Mouse (Mus musculus) induced T-regulatory cell, adult 2 months (primary cell): ENCODE results near the gene Sf3b1.
"Not testable (repeated sequence)": the region's sequence is repeated elsewhere in the genome, so short reads cannot be mapped to it uniquely, and the experiment has no call there.

Experiments used
- DNase-seq: peaks from one replicate; pipeline ENCODE4 v3.0.0-alpha.2; 2012; ENCODE audit warnings: low read depth

The Sf3b1 gene

GRCm38 (mm10) chr1:55028512-55029249, 1.4 kb upstream of the Sf3b1 start:
- peak; percentile 89 for DNase-seq

- DNase-seq, result peak; percentile 62
Measured at GRCm38 (mm10) chr1:55027966-55028365, 685 bp upstream of the Sf3b1 start.

- peak; percentile 53 for DNase-seq
Measured at GRCm38 (mm10) chr1:55026444-55027252, 633 bp downstream of the Sf3b1 start.

GRCm38 (mm10) chr1:55025656-55026430, 1.4 kb downstream of the Sf3b1 start:
- peak; percentile 60 for DNase-seq

- no peak for DNase-seq
Measured at GRCm38 (mm10) chr1:55021907-55022306, 5.4 kb downstream of the Sf3b1 start.

- DNase-seq, result no peak
Measured at GRCm38 (mm10) chr1:55012513-55012912, 14.8 kb downstream of the Sf3b1 start.

- not testable (repeated sequence) for DNase-seq
Measured at GRCm38 (mm10) chr1:55008313-55008712, 19.0 kb downstream of the Sf3b1 start.

- no peak for DNase-seq
Measured at GRCm38 (mm10) chr1:54993581-54993980, 33.7 kb downstream of the Sf3b1 start.

GRCm38 (mm10) chr1:54986248-54986647, 41.0 kb downstream of the Sf3b1 start:
- no peak for DNase-seq

- no peak for DNase-seq
Measured at GRCm38 (mm10) chr1:54985831-54986230, 41.5 kb downstream of the Sf3b1 start.

GRCm38 (mm10) chr1:54984154-54984553, 43.1 kb downstream of the Sf3b1 start:
- no peak for DNase-seq

GRCm38 (mm10) chr1:54983339-54983738, 43.9 kb downstream of the Sf3b1 start:
- DNase-seq, result no peak

GRCm38 (mm10) chr1:54982636-54983035, 44.6 kb downstream of the Sf3b1 start:
- no peak for DNase-seq

- peak; percentile 56 for DNase-seq
Measured at GRCm38 (mm10) chr1:54979226-54979984, 47.9 kb downstream of the Sf3b1 start.

GRCm38 (mm10) chr1:54971687-54972404, 55.4 kb downstream of the Sf3b1 start:
- DNase-seq, result no peak

- DNase-seq, result no peak
Measured at GRCm38 (mm10) chr1:54966858-54967257, 60.4 kb downstream of the Sf3b1 start.

GRCm38 (mm10) chr1:54965159-54965995, 61.9 kb downstream of the Sf3b1 start:
- no peak for DNase-seq

GRCm38 (mm10) chr1:54961724-54962123, 65.6 kb downstream of the Sf3b1 start:
- no peak for DNase-seq

GRCm38 (mm10) chr1:54960613-54961165, 66.6 kb downstream of the Sf3b1 start:
- DNase-seq, result no peak

- peak; percentile 57 for DNase-seq
Measured at GRCm38 (mm10) chr1:54958525-54958924, 68.8 kb downstream of the Sf3b1 start.
